28 mouse cellular contexts compared by ENCODE assay signal in the genomic region with DNA sequence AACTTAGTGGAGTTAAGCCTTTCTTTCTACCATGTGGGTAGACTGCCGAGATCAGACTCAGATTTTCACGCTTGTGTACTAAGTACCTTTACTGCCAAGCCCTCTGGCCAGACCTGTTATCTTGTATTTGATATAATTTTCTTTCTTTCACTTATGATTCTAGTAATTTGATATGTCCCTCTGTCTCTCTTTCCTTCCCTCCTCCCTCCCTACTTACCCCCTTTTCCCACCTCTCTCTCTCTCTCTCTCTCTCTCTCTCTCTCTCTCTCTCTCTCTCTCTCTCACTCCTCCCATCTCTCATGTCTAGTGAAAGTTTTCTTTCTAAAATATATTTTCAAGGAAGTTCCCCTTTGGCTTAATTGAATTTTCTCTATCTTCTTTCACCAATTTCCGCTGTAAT.
"Had no signal": no experiment of that assay in that cellular context is flagged by ENCODE, and none has a peak within 500 bp of the region (broad histone marks: within the 10 kb centered on the region; RNA-seq: fewer than 3 reads in every experiment).

No protein-coding gene starts in this region.

- H3K27ac ChIP-seq: limb, embryonic 10.5 days; limb, embryonic 12.5 days; limb, embryonic 13.5 days; limb, embryonic 15.5 days; liver, embryonic 12.5 days; liver, embryonic 13.5 days; liver, embryonic 14.5 days; liver, embryonic 15.5 days; lung, embryonic 15.5 days; macrophage; midbrain, embryonic 10.5 days; midbrain, embryonic 12.5 days; midbrain, embryonic 13.5 days; midbrain, embryonic 15.5 days had no signal

- H3K4me2 ChIP-seq: limb, embryonic 12.5 days; limb, embryonic 13.5 days; limb, embryonic 15.5 days; liver, embryonic 11.5 days; liver, embryonic 12.5 days; liver, embryonic 13.5 days; liver, embryonic 15.5 days; lung, embryonic 14.5 days; lung, embryonic 15.5 days; midbrain, embryonic 11.5 days; midbrain, embryonic 12.5 days; midbrain, embryonic 13.5 days; midbrain, embryonic 15.5 days had no signal

- H3K4me1 ChIP-seq: limb, embryonic 10.5 days; limb, embryonic 12.5 days; limb, embryonic 13.5 days; limb, embryonic 15.5 days; liver, embryonic 12.5 days; liver, embryonic 13.5 days; liver, embryonic 15.5 days; lung, embryonic 15.5 days; megakaryocyte, embryonic 14.5 days; midbrain, embryonic 10.5 days; midbrain, embryonic 12.5 days; midbrain, embryonic 13.5 days; midbrain, embryonic 15.5 days had no signal

- H3K4me3 ChIP-seq: limb, embryonic 10.5 days; limb, embryonic 12.5 days; limb, embryonic 13.5 days; limb, embryonic 15.5 days; liver, embryonic 12.5 days; liver, embryonic 13.5 days; liver, embryonic 15.5 days; lung, embryonic 15.5 days; megakaryocyte, embryonic 14.5 days; midbrain, embryonic 10.5 days; midbrain, embryonic 12.5 days; midbrain, embryonic 13.5 days; midbrain, embryonic 15.5 days had no signal

- DNase-seq: left cerebral cortex, postnatal 4 days; liver; liver, embryonic 13.5 days; liver, postnatal 0 days; lung, adult 18-20 months; lung, adult 2 months; lung, embryonic 14.5 days; lung, postnatal 10 days; lung, postnatal 14 days; lung, postnatal 36 days; lung, postnatal 4 days; midbrain, embryonic 14.5 days had no signal

- H3K27me3 ChIP-seq: limb, embryonic 12.5 days; limb, embryonic 13.5 days; limb, embryonic 15.5 days; liver, embryonic 12.5 days; liver, embryonic 13.5 days; liver, embryonic 15.5 days; lung, embryonic 15.5 days; megakaryocyte, embryonic 14.5 days; midbrain, embryonic 12.5 days; midbrain, embryonic 13.5 days; midbrain, embryonic 15.5 days had no signal

- H3K36me3 ChIP-seq: limb, embryonic 10.5 days; limb, embryonic 12.5 days; limb, embryonic 13.5 days; limb, embryonic 15.5 days; liver, embryonic 12.5 days; liver, embryonic 13.5 days; liver, embryonic 15.5 days; lung, embryonic 15.5 days; midbrain, embryonic 10.5 days; midbrain, embryonic 12.5 days; midbrain, embryonic 13.5 days; midbrain, embryonic 15.5 days had no signal

- H3K9me3 ChIP-seq: limb, embryonic 10.5 days; limb, embryonic 12.5 days; limb, embryonic 13.5 days; limb, embryonic 15.5 days; liver, embryonic 12.5 days; liver, embryonic 13.5 days; liver, embryonic 15.5 days; lung, embryonic 15.5 days; megakaryocyte, embryonic 14.5 days; midbrain, embryonic 10.5 days; midbrain, embryonic 12.5 days; midbrain, embryonic 13.5 days; midbrain, embryonic 15.5 days had no signal

- H3K9ac ChIP-seq: limb, embryonic 12.5 days; limb, embryonic 13.5 days; limb, embryonic 15.5 days; liver, embryonic 12.5 days; liver, embryonic 13.5 days; liver, embryonic 14.5 days; liver, embryonic 15.5 days; liver, postnatal 0 days; lung, embryonic 14.5 days; lung, embryonic 15.5 days; midbrain, embryonic 12.5 days; midbrain, embryonic 13.5 days; midbrain, embryonic 15.5 days had no signal
